Mouse (Mus musculus) heart, postnatal 0 days (tissue): ENCODE data around the gene Sfxn3. TPM values are rescaled to one million over a fixed set of nuclear protein-coding genes. Genes with fewer than 3 reads are reported as not detected.

Experiments used
- ATAC-seq: fragments of 200-750 bp; cut with Nextera tagmentation; 2 replicates; pipeline ENCODE4 v1.8.0; 2017; ENCODE audit warnings: low read depth, moderate number of reproducible peaks, moderate library complexity; ENCODE audit not compliant: insufficient read depth
- DNase-seq: peaks from one replicate; pipeline ENCODE4 v3.0.0-alpha.2; 2016; ENCODE audit warnings: low spot score
- H3K27ac ChIP-seq: fragments of 300-500 bp; sonication (generic); 2 replicates; pipeline ENCODE4 v1.5.1; 2014; ENCODE audit warnings: low read depth, mild to moderate bottlenecking
- H3K27me3 ChIP-seq: fragments of 300-500 bp; sonication (generic); 2 replicates; pipeline ENCODE4 v1.6.1; 2014; ENCODE audit warnings: low read length, mixed read lengths; ENCODE audit not compliant: control insufficient read depth, insufficient read depth
- H3K36me3 ChIP-seq: fragments of 300-500 bp; sonication (generic); replicated peaks from 2 replicates; pipeline ENCODE4 v1.6.1; 2014; ENCODE audit warnings: low read length, mixed read lengths; ENCODE audit not compliant: control insufficient read depth, insufficient read depth
- H3K4me1 ChIP-seq: fragments of 300-500 bp; sonication (generic); 2 replicates; pipeline ENCODE4 v1.6.1; 2014; ENCODE audit warnings: antibody characterized with exemption; ENCODE audit not compliant: control insufficient read depth, insufficient read depth
- H3K4me2 ChIP-seq: fragments of 300-500 bp; sonication (generic); 2 replicates; pipeline ENCODE4 v1.6.1; 2014; ENCODE audit warnings: low read depth, mild to moderate bottlenecking, low read length, moderate library complexity
- H3K4me3 ChIP-seq: fragments of 300-500 bp; sonication (generic); 2 replicates; pipeline ENCODE4 v1.5.1; 2014; ENCODE audit warnings: low read depth, low read length
- H3K9ac ChIP-seq: fragments of 300-500 bp; sonication (generic); replicated peaks from 2 replicates; pipeline ENCODE4 v1.6.1; 2014; ENCODE audit warnings: low read depth, low read length, mixed read lengths
- H3K9me3 ChIP-seq: fragments of 300-500 bp; sonication (generic); replicated peaks from 2 replicates; pipeline ENCODE4 v1.6.1; 2016; ENCODE audit warnings: low read length; ENCODE audit not compliant: control insufficient read depth
- CTCF ChIP-seq: IDR thresholded peaks from 2 replicates; pipeline ENCODE4 v1.5.1; 2016; ENCODE audit warnings: antibody characterized with exemption, control low read depth, low read depth
- EP300 ChIP-seq: IDR thresholded peaks from 2 replicates; pipeline ENCODE4 v1.6.1; 2016; ENCODE audit warnings: antibody characterized with exemption, low read depth
- WGBS: fragments of 180-500 bp; shearing (Covaris S2); extraction: QIAGEN DNeasy Blood & Tissue Kit; methylation state at CpG from one replicate; pipeline ENCODE4 v1.1.7; 2014; 5-methylcytosine and 5-hydroxymethylcytosine counted together
- polyA plus RNA-seq: library from polyadenylated mRNA; unstranded; fragments of >200 nt; fragmentation: Nextera tagmentation; extraction: Ambion mirVana; gene quantifications from 2 replicates; pipeline ENCODE4 v1.2.1, GENCODE M21; 2015
- total RNA-seq: library from RNA; depleted of rRNA; stranded (reverse); fragments of >200 nt; gene quantifications from 2 replicates; pipeline ENCODE4 v1.2.3, GENCODE M21; 2014; ENCODE audit warnings: low replicate concordance

Gene Sfxn3
- total and polyA plus RNA-seq, 2 experiments from 2014 or later, result 12.4 to 12.8 TPM

- no peaks in the 10 kb centered on the region for H3K36me3 ChIP-seq
- no peaks in the 10 kb centered on the region for H3K9me3 ChIP-seq
- H3K4me3 ChIP-seq, result peak overlapping the region; percentile 35
- peak overlapping the region; percentile 44 for H3K27ac ChIP-seq
- peaks cover 25% of the 10 kb centered on the region for H3K4me1 ChIP-seq
- TF ChIP-seq EP300 (0 out of 2 replicates have a peak, but pooled peaks have one; percentile 40), CTCF (no peak)
- H3K9ac ChIP-seq, result peak overlapping the region; percentile 18; the same call in 1 of the 2 replicates
- H3K4me2 ChIP-seq, result peak overlapping the region; percentile 64
- peak; percentile 40 for ATAC-seq
- peak; percentile 53 for DNase-seq
- 1% methylated on average over 45 of the region's 45 CpGs for WGBS
- peaks cover 46% of the 10 kb centered on the region for H3K27me3 ChIP-seq
Observed at GRCm38 (mm10) chr19:45079769-45080515, 32.6 kb downstream of the Sfxn3 start.

GRCm38 (mm10) chr19:45080711-45081110, 33.4 kb downstream of the Sfxn3 start:
- TF ChIP-seq CTCF (no peak), EP300 (no peak)
- Histone ChIP-seq H3K4me1 (peaks cover 19% of the 10 kb centered on the region), H3K36me3 (no peaks in the 10 kb centered on the region), H3K4me2 (peak overlapping the region; percentile 64), H3K27ac (no peak overlapping the region), H3K9ac (no peak overlapping the region), H3K27me3 (peaks cover 54% of the 10 kb centered on the region), H3K9me3 (no peaks in the 10 kb centered on the region), H3K4me3 (peak overlapping the region; percentile 35)
- no peak for ATAC-seq
- no peak for DNase-seq
- WGBS, result 3% methylated on average over 17 of the region's 17 CpGs

GRCm38 (mm10) chr19:45081279-45081678, 34.0 kb downstream of the Sfxn3 start:
- Histone ChIP-seq H3K4me2 (peak overlapping the region; percentile 64; the same call in 1 of the 2 replicates), H3K27ac (no peak overlapping the region), H3K36me3 (no peaks in the 10 kb centered on the region), H3K4me1 (peaks cover 14% of the 10 kb centered on the region), H3K9me3 (no peaks in the 10 kb centered on the region), H3K27me3 (peaks cover 59% of the 10 kb centered on the region), H3K4me3 (0 out of 2 replicates have a peak overlapping the region, but pooled peaks have one; percentile 35), H3K9ac (no peak overlapping the region)
- TF ChIP-seq CTCF (peak; percentile 88), EP300 (no peak)
- DNase-seq (no peak), ATAC-seq (no peak)
- WGBS, result 2% methylated on average over 5 of the region's 5 CpGs

GRCm38 (mm10) chr19:45081841-45082550, 34.7 kb downstream of the Sfxn3 start:
- no peak overlapping the region for H3K4me2 ChIP-seq
- TF ChIP-seq CTCF (peak; percentile 38), EP300 (no peak)
- peaks cover 58% of the 10 kb centered on the region for H3K27me3 ChIP-seq
- 23% methylated on average over 11 of the region's 11 CpGs for WGBS
- H3K4me1 ChIP-seq, result peaks cover 8% of the 10 kb centered on the region
- ATAC-seq, result no peak
- H3K9me3 ChIP-seq, result no peaks in the 10 kb centered on the region
- H3K27ac ChIP-seq, result no peak overlapping the region
- no peak overlapping the region for H3K4me3 ChIP-seq
- DNase-seq, result no peak
- H3K9ac ChIP-seq, result no peak overlapping the region
- no peaks in the 10 kb centered on the region for H3K36me3 ChIP-seq

GRCm38 (mm10) chr19:45097868-45098267, 50.6 kb downstream of the Sfxn3 start:
- DNase-seq, result peak; percentile 57
- Histone ChIP-seq H3K36me3 (no peaks in the 10 kb centered on the region), H3K27ac (no peak overlapping the region), H3K4me3 (no peak overlapping the region), H3K4me2 (no peak overlapping the region), H3K4me1 (no peaks in the 10 kb centered on the region), H3K9me3 (no peaks in the 10 kb centered on the region), H3K27me3 (0 out of 2 replicates have a peak, but pooled peaks cover 7% of the 10 kb centered on the region), H3K9ac (no peak overlapping the region)
- TF ChIP-seq EP300 (no peak), CTCF (no peak)
- 13% methylated on average over 11 of the region's 11 CpGs for WGBS
- ATAC-seq, result no peak
